Mouse (Mus musculus) embryonic fibroblast, embryonic 13.5 days (primary cell): ENCODE data around the gene Wasf2. TPM values are rescaled to one million over a fixed set of nuclear protein-coding genes. Genes with fewer than 3 reads are reported as not detected.
A peak's percentile ranks its signal among the peaks of the same experiment; 100 is the strongest.

Experiments
- H3K27ac ChIP-seq: 2 replicates; pipeline ENCODE4 v1.5.1; 2012; ENCODE audit warnings: low read length, control low read depth, inconsistent platforms; ENCODE audit not compliant: insufficient read depth
- H3K4me1 ChIP-seq: 2 replicates; pipeline ENCODE4 v1.6.1; 2011; ENCODE audit warnings: low read length; ENCODE audit not compliant: control insufficient read depth, insufficient read depth
- H3K4me3 ChIP-seq: 2 replicates; pipeline ENCODE4 v1.5.1; 2011; ENCODE audit warnings: mild to moderate bottlenecking, control low read depth, low read length; ENCODE audit not compliant: insufficient read depth
- CTCF ChIP-seq: IDR thresholded peaks from 2 replicates; pipeline ENCODE4 v1.5.1; 2011; ENCODE audit warnings: mild to moderate bottlenecking, control low read depth, low read length, moderate library complexity, borderline replicate concordance; ENCODE audit not compliant: insufficient read depth
- POLR2A ChIP-seq: IDR thresholded peaks from 2 replicates; pipeline ENCODE4 v1.6.1; 2011; ENCODE audit warnings: low read depth, mild to moderate bottlenecking, control low read depth, low read length, moderate library complexity
- polyA plus RNA-seq: library from polyadenylated mRNA; stranded (reverse); fragments of >200 nt; gene quantifications from 2 replicates; pipeline ENCODE4 v1.2.4, GENCODE M21; 2011; ENCODE audit warnings: low read depth; ENCODE audit not compliant: missing spikeins, insufficient read length

The Wasf2 gene
- polyA plus RNA-seq, 1 experiment, result 107 TPM

- no peak for TF ChIP-seq POLR2A
- TF ChIP-seq CTCF, result no peak
- Histone ChIP-seq H3K4me1 (peaks cover 23% of the 10 kb centered on the region), H3K4me3 (no peak overlapping the region), H3K27ac (no peak overlapping the region)
Measured at GRCm38 (mm10) chr4:133179258-133179657, 49.0 kb downstream of the Wasf2 start.

DNA sequence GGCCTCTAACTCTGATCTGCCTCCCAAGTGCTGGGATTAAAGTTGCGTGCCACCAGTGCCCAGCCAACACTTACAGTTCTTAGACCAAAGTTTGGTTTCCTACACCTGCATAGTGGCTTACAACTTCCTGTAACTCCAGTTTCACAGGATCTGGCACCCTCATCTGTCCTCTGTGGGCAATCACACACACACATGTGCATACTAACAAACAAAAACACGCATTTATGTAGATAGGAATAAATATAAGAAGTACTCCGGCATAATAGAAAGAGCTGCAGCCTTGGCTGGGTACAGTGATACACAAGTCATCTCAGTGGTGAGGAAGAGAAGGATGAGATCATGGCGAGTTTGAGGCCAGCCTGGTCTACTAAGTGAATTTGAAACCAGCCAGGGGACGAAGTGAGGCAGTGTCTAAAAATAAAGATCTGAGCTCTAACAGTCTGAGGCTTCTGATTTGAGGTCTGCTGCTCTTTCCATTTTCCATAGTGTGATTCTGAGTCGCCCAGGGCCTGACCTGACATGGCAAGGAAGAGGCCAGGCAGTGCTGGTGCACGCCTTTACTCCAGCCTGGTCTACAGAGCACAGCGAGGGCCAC is 52.2 kb downstream of the Wasf2 start:
- H3K4me3 ChIP-seq, result no peak overlapping the region
- no peak overlapping the region; the same call in 1 of the 2 replicates for H3K27ac ChIP-seq
- TF ChIP-seq POLR2A, result no peak
- TF ChIP-seq CTCF, result no peak
- H3K4me1 ChIP-seq, result peaks cover 23% of the 10 kb centered on the region

DNA sequence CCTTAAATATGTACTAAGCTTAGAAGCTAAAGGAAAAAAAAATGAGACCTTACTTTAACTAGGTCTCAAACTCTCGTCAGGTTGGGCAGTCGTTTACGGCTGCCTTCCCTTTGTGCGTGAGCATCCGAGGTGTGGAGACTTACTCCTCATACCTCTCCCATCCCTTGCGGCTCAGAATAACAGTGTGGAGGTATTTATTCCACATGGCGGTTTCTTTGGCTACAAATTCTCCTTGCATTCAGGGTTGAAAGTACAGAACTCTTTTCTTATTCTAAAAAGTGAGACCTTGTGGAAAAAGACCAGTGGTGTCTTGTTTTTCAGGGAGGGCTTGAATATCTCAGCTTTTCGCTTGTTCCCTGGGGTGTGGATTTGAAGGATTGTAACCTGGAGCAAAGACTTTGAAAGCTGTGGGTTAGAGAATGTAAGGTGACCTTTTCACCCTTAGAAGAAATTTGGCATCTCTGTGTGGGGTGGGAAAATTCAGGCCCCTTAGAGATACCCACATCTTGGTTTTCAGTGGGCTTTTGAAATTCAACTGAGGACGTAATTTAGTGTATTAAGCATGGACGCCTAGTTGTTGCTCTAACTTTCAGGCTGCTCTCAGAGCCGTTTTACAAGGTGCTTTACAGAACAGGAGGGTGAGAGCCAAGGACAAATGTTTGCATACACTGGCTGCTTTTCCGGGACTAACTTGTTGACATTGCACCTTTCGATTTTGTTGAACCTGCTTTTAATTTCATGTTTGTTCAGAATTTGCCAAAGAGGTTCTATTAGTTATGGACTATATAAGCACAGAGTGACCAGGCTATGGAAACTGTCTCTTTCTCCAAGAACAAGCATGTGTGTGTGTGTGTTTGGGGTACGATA is 54.0 kb downstream of the Wasf2 start:
- Histone ChIP-seq H3K27ac (peak overlapping the region; percentile 87), H3K4me1 (peaks cover 25% of the 10 kb centered on the region), H3K4me3 (no peak overlapping the region)
- no peak for TF ChIP-seq POLR2A
- TF ChIP-seq CTCF, result no peak

- TF ChIP-seq POLR2A (no peak), CTCF (no peak)
- Histone ChIP-seq H3K4me1 (peaks cover 25% of the 10 kb centered on the region), H3K27ac (peak overlapping the region; percentile 87), H3K4me3 (no peak overlapping the region)
Measured at GRCm38 (mm10) chr4:133184898-133185665, 54.8 kb downstream of the Wasf2 start.

GRCm38 (mm10) chr4:133185893-133186292 is 55.6 kb downstream of the Wasf2 start:
- TF ChIP-seq POLR2A, result no peak
- no peak for TF ChIP-seq CTCF
- Histone ChIP-seq H3K27ac (peak overlapping the region; percentile 87), H3K4me3 (no peak overlapping the region), H3K4me1 (peaks cover 25% of the 10 kb centered on the region)

- peaks cover 25% of the 10 kb centered on the region for H3K4me1 ChIP-seq
- no peak overlapping the region for H3K27ac ChIP-seq
- no peak overlapping the region for H3K4me3 ChIP-seq
- TF ChIP-seq CTCF, result no peak
- no peak for TF ChIP-seq POLR2A
Measured at GRCm38 (mm10) chr4:133186856-133187255, 56.6 kb downstream of the Wasf2 start.

DNA sequence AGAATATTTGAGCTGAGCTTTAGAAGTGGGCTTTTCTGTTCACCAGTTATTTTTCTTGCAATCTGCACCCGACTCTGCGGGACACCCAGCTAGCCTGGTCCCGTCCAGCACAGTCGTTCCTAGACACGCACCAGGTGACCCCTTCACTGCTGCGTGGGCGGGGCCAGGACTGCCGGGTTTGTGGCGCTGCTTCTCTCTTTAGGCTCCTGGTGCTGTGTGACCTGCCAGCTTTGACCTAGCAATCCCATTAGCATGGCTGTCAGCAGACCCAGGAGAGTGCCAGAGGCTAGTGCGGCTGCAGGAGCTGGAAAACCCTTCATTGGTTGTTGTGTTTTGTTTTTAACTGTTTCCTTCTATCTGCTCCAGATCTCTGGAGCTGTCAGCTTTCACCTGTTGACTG is 59.1 kb downstream of the Wasf2 start:
- TF ChIP-seq CTCF (no peak), POLR2A (no peak)
- Histone ChIP-seq H3K27ac (no peak overlapping the region), H3K4me1 (peaks cover 10% of the 10 kb centered on the region)

DNA sequence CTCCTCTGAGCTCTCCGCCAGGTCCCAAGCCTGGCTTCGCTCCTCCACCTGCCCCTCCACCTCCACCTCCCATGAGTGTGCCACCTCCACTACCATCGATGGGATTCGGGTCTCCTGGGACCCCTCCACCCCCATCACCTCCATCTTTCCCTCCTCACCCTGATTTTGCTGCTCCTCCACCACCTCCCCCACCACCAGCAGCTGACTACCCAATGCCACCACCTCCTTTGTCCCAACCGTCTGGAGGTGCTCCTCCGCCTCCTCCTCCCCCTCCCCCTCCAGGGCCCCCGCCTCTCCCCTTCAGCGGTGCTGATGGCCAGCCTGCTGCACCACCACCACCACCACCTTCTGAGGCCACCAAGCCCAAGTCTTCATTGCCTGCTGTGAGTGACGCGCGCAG is 64.2 kb downstream of the Wasf2 start:
- TF ChIP-seq POLR2A (no peak), CTCF (no peak)
- Histone ChIP-seq H3K4me3 (no peak overlapping the region), H3K27ac (no peak overlapping the region), H3K4me1 (no peaks in the 10 kb centered on the region)

More for the DNA sequence above, 59.1 kb downstream of the Wasf2 start:
- H3K4me3 ChIP-seq, result no peak overlapping the region

- TF ChIP-seq CTCF, result no peak
- TF ChIP-seq POLR2A, result no peak
- no peak overlapping the region for H3K27ac ChIP-seq
- H3K4me1 ChIP-seq, result no peaks in the 10 kb centered on the region; the same call in 1 of the 2 replicates
- no peak overlapping the region for H3K4me3 ChIP-seq
Measured at GRCm38 (mm10) chr4:133195014-133195413, 64.7 kb downstream of the Wasf2 start.
